Mouse (Mus musculus) layer of hippocampus, adult 18-20 months (tissue): ENCODE measurements around the gene Ccdc148. TPM values are rescaled to one million over a fixed set of nuclear protein-coding genes. Genes with fewer than 3 reads are reported as not detected.

Experiments
- DNase-seq, 2 experiments: peaks; one replicate each; pipeline ENCODE4 v3.0.0; 2022; ENCODE audit warnings: low spot score in 2 of 2
- total RNA-seq, 2 experiments: library from RNA; stranded (reverse); gene quantifications; 2 replicates each; pipeline ENCODE4 v1.2.3; 2021

Ccdc148 gene
- total RNA-seq, 2 experiments from 2014 or later, result 14.6 to 15.8 TPM

DNA sequence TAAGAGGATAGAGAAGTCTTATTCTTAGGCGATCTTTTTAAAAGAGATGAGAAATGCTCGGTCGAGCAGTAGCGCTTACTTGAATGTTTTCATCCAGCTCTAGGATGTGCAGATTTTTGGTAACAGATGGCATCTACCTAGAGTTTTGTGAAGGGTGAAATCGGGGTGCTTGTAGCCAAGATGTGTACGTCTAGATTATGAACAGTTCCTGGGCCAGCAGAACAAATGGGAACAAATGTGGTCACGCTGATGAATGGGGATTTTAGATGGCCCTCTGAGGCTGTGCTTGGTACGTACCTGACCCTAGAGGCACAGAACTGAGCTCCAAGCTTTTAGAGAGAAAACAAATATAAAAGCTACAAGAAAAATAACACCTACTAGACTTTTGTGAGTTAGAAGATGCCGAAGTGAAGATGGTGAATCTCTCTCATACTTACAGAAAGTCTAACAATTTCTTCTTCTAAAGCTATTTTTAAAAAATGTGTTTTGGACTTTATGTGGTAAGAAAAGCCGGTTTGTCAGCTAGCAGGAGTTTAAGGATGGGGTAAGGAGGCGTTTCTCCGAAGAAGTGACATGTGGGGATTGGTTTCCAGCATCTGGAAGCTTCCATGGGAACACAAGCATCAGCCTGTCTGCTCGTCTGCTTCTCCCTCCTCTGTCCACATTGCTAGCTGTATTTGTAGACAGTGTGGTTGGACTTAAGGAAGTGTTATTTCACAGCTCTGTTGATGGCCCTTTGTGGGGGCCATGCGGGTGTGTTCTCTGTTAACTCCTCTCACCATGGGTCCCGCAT, 21.0 kb upstream of the Ccdc148 start:
- peak in 1 of 2 experiments; percentile 43 for DNase-seq

DNA sequence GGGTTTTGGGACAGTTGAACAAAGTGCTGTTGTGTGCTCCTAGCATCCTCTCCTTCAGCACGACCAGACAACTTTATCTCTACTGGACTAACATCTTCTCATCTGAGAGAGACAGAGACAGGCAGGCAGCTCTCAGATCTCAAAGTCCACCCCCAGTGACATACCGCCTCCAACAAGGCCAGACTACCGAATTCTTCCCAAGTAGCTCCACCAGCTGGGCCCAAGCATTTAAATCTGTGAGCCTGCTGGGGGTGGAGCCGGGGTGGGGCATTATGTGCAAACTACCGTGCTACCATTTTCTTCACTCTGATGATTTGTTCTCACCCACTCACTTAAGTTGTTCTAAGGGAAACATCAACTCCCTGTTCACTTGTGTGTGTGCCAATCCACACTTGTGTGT, 19.0 kb upstream of the Ccdc148 start:
- no peak for DNase-seq

DNA sequence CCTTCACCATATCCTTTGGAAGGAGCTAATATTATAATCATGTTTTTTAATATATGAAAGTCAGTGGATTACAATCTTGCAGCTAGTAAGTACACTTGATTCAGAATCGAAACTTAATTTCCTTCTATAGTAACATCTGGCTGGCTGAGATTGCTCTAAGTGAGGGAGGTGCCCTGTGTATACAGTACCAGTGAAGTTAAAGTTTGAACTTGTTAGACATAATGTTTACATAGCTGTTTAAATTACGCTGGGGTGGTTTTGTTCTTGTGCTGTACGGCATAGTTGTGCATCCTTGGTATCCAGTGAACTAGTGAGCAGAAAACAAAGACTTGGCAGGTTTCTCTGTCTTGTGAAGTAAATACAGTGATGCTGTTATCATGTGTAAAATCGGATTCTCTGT, 18.5 kb upstream of the Ccdc148 start:
- no peak for DNase-seq

DNA sequence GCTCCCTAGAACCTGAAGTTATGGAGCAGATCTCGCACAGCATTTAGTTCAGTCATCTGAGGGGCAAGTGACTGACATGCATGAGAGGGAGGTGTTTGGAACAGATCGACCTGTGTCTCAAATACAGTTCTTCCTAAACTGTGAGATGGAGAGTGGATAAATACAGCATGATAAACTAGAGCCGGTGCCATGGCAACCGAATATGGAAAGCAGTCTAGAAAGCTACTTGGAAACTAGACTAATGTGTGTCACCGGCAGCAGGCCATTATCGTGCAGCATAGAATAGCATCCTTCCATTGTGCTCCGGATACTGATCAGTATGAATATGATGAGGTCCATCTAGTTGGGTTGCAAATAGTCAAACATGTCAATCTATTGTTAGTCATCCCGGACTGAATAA, 17.7 kb upstream of the Ccdc148 start:
- peak in 1 of 2 experiments; percentile 80 for DNase-seq

DNA sequence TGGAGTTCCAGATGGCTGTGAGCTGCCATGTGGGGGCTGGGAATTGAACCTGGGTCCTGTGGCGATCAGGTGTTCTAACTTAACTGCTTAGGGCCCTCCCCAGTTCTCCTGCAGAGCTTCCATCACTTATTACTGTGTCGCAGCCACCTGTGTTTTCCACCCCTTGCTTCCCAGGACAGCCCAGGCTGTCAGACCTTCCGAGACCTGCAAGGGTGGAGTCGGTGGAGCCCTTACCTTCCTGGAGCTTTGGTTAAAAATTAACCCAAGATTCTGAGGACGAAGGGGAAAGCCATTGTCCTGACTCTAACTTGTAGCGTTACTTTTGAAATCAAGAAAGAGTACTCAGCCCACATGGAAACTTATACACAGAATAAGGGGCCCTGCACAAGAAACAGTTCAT, 15.4 kb upstream of the Ccdc148 start:
- no peak for DNase-seq

DNA sequence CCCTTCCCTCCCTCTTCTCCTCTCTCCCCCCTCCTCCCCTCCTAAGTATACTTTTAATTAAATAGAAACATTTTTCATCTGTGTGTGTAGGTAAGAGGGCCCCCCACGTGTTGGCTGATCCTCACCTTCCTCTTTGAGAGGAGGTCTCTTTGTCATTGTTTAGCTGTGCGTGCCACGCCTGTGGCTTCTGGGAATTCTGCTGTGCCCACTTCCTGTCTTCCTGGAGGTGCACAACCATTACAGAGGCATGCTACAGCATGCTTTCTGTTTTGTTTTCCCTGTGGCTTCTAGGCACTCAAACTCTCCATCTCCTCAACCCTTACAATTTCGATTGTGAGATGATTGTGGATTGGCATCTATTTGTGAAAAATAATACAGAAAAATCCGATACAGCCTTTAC, 11.1 kb upstream of the Ccdc148 start:
- no peak for DNase-seq

DNA sequence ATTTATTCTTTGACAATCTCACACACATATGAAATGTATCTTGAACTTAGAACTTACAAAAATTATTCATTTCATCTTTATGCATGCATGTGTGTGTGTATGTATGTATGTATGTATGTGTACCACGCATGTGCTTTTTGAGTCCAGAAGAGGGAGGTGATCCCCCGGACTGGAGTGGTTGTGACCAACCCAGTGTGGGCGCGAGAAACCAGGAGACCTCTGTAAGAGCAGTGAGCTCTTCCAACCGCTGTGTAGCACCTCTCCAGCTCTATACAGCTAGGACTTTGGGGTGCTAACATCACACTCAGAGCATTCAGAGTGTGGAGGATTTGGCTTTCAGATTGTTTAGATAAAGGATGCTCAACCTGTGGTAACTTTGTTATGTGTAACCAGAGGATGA, 10.1 kb upstream of the Ccdc148 start:
- no peak for DNase-seq

DNA sequence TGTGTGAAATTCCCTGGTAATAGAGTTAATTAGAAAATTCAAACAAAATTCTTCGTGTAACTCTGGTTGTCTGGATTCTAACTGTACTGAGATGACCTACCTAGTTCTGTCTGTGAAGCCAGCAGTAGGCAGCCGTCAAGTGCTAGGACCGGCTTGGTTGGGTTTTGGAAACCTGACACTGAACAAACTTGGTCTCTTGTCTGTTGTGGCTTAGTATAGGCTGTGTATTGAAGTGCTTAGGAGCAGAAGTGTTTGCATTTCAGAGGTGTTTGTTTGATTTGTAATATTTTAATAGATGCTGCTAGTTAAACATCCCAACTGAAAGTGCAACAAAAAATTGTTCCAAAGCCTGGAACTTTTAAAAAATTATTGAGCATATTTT, 9.7 kb upstream of the Ccdc148 start:
- DNase-seq, result no peak

DNA sequence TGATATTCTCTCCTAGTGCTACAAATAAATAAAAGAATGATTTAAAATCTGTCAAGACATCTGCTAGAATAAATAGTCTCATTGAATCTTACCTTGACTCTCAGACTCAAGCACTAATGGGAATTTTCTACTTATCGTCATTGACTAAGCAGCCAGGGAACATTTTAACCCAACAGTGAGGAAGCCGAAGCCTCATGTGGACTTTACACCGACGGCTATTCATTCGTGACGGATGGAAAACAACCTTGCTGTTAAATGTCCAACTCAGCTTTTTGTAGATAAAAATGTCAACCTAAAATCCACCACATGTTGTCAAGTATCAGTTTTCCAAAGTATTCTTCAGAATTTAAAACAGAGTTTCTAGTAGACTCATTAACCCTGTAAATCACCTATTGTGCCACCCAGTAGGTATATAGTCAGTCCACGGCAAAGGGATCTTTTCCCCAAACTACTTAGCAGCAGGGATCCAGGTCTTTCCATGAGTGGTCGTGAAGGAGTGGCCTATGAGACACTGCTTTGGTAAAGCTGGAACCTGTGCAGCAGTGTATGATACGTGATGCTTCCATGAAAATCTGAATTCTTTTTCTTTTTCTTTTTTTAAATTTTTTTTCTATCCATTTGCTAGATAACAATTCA, 9.2 kb upstream of the Ccdc148 start:
- no peak for DNase-seq

DNA sequence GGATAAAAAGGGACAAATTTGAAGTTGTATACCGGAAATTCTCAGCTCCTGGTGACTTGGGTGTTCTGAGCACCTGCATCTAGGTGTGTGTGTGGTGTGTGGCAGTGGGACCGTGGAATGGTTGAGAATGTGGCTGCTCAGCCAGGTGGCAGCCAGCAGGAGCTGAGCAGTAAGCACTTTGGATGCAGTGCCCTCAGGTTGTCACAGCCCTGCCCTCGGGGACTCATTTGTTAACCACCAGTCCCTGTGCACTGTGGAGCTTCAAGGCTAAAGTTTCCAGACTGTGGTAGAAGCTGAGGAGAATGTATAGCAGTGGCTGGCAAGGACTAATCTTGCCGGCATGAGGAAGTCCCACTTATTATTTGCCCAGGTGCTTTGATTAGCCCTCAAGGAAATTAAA, 7.3 kb upstream of the Ccdc148 start:
- no peak for DNase-seq

DNA sequence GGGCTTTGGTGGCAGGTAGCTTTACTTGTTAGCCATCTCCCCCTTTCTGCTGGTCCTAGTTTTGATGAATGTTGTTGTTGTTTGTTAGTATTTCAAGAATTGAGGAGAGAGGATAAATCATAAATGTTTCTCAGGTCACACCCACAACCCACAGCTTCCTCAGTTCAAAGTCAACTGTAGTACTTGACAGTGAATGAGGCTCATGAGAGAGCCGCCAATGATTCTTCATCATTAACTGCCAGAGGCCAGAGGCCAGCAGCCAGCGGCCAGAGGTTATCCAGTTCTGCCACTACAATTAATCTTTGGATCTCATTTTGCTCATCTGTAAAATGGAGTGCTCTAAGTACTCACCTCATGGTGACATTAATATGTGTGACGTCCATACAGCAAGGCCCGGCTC, 6.5 kb upstream of the Ccdc148 start:
- no peak for DNase-seq

DNA sequence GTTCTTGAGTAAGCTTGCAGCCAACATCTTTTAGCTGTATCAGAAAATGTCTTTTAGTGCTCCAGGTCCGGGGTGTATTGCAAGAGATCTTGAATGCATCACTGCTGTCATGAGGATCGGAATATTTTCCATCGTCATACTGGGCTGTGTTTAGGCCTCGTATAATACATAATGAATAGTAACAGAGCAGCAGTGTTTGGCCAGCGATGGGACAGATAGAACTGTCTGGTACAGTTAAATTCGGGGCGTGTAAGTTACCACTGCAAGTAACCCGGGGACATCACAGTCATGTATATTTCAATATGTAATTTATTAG, 1.8 kb upstream of the Ccdc148 start:
- DNase-seq, result peak in 1 of 2 experiments; percentile 37

DNA sequence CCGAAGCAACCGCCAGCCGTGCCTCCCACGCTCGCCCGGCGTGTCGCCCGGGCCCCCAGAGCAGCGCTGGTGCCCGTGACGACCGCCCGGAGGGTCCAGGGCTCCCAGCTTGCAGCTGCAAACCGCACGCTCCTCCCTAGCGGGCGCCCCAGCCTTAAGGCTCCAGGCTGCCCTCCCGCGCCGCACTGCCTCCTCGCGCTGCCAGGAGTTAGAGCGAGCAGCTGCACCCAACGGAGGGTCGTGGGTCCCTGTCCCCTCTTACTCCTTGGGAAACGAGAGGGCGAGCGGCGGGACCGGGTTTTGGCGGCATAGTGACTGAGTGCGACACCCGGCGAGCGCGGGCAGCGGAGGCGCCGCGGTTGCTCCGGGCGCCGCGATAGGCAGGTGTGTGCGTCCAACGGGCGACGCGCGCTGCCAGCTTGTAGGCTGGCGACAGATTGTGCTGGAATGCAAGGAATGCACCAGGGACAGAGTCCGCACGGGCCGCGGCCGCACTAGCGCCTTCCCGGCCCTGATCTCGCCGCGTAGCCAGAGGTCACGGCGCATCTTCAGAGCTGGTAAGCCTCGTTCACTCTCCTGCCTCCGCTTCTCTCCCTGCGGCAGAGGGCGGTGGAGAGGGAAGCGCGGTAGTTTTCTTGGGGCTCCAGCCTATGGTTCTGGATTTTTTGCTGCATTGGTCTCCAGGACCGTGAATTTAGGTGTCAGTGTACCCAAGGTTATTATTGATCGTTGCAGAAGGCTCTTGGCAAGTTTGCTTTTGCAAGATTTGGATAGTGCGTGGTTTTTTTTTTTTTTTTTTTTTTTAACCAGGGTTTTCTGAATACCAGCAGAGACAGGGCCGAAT, 1.2 kb upstream of the Ccdc148 start:
- peak; percentile 74 to 79 for DNase-seq

DNA sequence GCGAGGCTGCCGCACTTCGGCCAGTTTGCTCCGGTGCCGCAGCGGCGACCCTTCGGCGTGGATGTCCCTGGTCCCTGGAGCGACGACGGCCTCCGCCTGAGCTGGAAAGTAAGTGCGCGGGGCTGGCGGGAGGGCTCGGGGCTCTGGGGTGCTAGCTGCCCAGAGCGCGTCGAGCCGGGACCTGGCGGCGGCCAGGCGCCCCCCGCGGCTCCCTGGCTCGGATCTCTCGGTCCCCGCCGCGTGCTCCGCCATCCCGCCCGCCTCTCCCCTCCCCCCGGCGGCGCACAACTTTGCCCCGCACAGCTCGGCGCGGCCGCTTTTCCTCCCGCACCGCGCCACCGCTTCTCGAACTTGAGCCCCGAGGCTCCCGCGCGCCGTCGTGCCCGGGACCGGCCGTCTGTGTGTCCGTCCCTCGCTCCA, 548 bp upstream of the Ccdc148 start:
- peak in 1 of 2 experiments; percentile 39 for DNase-seq

DNA sequence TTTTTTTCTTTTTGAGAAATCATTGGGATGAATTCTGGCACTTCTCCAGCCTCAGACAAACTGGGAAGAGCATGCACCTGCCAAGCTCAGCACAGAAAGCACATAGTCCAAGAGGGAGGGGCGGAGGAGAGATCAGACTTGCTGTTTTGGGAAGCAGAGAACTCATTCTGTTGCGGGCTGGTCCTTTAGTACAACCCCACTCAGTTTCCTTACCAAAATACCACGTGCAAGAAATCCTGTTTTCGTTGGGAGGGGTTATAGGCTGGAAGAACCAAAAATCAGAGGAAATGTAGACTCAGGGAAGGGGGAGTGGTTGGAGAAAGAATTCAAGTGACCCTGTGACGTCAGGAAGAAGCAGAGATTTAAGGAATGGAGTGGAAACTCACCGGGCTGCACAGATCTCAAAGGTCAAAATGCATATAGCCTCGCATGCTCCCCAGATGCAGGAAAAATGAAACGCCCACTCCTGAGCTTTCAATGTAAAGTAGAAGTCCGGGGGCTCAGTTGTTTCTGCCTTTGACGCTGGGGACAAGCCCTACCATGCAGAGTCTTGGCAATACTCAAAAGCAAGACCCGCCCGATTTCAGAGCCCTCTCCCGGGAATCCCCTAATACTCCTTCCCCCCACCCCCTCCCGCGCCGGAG, 400 bp downstream of the Ccdc148 start:
- DNase-seq, result peak in 1 of 2 experiments; percentile 51

DNA sequence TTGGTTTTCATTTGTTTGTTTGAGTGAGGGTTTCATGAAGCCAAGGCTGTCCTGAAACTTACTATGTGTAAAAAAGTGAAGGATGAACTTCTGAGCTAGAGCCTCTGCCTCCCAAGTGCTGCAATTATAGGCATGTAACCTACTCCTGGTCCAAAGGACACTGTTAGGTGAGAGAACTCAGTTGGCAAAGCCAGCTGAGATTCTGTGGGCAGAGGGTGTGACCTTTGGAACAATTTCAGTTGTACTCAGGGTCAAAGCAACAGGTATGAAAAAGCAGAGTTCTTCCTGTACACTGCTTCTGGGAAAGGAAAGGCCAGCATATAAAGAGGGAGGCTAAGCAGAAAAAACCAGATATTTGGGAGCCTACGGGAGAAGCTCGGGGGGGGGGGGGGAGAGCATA, 2.4 kb downstream of the Ccdc148 start:
- no peak for DNase-seq

DNA sequence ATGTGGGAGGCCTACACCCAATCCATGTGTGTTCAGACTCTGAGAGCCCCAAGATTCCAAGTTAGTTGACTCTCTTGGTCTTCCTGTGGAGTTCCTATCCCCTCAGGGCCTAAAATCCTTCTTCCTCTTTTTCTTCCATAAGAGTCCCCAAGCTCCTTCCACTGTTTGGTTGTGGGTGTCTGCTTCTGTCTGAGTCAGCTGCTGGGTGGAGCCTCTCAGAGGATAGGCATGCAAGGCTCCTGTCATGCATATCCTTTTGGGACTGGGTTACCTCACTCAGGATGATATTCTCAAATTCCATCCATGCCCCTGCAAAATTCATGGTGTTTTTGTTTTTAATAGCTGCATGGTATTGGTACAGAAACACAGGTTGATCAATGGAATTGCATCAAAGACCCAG, 5.1 kb downstream of the Ccdc148 start:
- no peak for DNase-seq

DNA sequence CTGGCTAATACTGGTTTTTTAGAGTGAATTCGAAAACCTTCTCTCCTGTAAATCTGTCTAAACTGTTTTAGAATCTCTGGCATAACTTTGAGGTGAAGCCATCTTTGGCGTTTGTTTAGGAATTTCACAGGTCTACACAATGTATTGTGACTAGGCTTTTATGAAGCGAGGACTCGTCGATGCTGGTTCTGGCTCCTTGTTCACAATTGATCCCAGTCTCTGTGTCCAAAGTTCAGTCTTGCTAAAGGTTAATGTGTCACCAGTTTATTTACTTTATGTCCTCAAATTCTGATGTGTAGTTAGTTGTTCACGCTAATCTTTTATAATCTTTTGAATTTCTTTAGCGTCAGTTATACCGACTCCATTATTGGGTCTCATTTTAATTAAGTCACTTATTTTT, 29.4 kb downstream of the Ccdc148 start:
- no peak for DNase-seq

DNA sequence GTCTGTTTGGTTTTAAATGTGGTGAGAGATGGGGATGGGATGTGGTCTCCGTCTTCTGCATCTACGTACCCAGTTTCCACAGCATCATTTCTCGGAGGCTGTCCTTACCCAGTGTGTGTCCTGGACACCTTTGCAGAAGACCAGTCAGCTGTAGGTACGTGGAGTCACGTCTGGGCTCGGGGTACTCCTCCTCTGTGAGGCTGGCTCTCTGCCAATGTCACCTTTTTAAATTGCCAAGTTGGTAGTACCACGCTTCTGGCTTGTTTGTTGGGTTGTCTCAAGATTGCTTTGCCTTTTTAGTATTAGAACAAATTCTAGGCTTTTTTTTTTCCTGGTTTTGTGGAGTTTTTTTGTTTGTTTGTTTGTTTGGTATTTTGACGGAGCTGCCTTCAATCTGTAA, 30.7 kb downstream of the Ccdc148 start:
- no peak for DNase-seq

DNA sequence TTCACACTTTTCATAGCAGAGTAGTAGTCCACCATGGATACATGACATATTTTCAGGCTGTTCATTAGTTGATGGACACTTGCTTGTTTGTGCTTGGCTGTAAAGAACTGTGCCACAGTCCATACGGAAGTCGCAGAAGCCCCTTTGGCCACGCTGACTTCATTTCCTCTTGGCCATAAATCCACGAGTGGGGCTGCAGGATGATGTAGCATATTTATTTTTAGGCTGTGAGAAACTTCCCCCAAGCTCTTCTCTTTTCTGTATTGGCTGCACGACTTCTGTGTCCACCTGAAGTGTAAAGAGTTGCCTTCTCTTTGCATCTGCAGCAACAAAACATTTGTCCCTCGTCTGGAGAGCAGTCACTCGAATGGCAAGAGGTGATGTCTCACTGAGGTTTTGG, 31.5 kb downstream of the Ccdc148 start:
- DNase-seq, result no peak

DNA sequence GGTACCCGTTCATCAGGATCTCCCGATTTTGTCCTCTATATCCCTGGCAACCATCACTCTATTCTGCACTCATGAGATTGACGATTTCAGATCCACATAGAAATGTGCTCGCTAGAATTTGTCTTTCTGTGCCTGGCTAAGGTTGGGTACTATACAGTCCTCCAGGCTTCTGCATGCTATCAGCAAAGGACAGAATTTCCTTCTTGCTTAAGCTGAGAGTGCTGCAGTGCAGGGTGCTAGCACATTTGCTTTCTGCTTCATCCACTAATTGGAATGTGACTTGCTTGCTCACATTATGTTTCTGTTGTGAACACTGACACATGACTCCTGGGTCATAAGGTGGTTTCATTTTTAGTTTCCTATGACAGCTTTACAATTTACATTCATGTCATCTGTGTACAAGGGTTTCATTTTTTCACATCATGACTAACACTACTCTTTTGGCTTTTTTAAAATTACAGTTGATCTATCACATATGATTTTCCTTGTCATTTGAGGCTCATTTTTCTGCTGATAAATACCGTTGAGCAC, 104.8 kb downstream of the Ccdc148 start:
- no peak for DNase-seq
